Mouse (Mus musculus) midbrain, postnatal 0 days (tissue): ENCODE measurements around the gene Cox20. TPM values are rescaled to one million over a fixed set of nuclear protein-coding genes. Genes with fewer than 3 reads are reported as not detected.
A peak's percentile ranks its signal among the peaks of the same experiment; 100 is the strongest.
"Not testable (repeated sequence)": the region's sequence is repeated elsewhere in the genome, so short reads cannot be mapped to it uniquely, and the experiment has no call there.

Experiments used
- ATAC-seq: fragments of 200-750 bp; cut with Nextera tagmentation; 2 replicates; pipeline ENCODE4 v1.8.0; 2017; ENCODE audit warnings: moderate number of reproducible peaks, mild to moderate bottlenecking, moderate TSS enrichment, moderate library complexity; ENCODE audit not compliant: low FRiP score
- DNase-seq: peaks from one replicate; pipeline ENCODE4 v3.0.0-alpha.2; 2015; ENCODE audit warnings: low spot score
- H3K27ac ChIP-seq: fragments of 300-500 bp; sonication (generic); 2 replicates; pipeline ENCODE4 v1.5.1; 2014; ENCODE audit warnings: low read depth, mild to moderate bottlenecking, low read length, mixed read lengths
- H3K27me3 ChIP-seq: fragments of 300-500 bp; sonication (generic); 2 replicates; pipeline ENCODE4 v1.6.1; 2014; ENCODE audit warnings: low read length, control low read depth, mixed read lengths; ENCODE audit not compliant: insufficient read depth
- H3K36me3 ChIP-seq: fragments of 300-500 bp; sonication (generic); 2 replicates; pipeline ENCODE4 v1.6.1; 2014; ENCODE audit warnings: low read length, control low read depth, mixed read lengths; ENCODE audit not compliant: insufficient read depth
- H3K4me1 ChIP-seq: fragments of 300-500 bp; sonication (generic); 2 replicates; pipeline ENCODE4 v1.6.1; 2014; ENCODE audit warnings: mild to moderate bottlenecking, control low read depth, antibody characterized with exemption, low read length, mixed read lengths; ENCODE audit not compliant: insufficient read depth
- H3K4me2 ChIP-seq: fragments of 300-500 bp; sonication (generic); 2 replicates; pipeline ENCODE4 v1.6.1; 2014; ENCODE audit warnings: low read depth, mild to moderate bottlenecking, low read length, mixed read lengths; ENCODE audit not compliant: poor library complexity, severe bottlenecking
- H3K4me3 ChIP-seq: fragments of 300-500 bp; sonication (generic); 2 replicates; pipeline ENCODE4 v1.5.1; 2014; ENCODE audit warnings: low read depth, mild to moderate bottlenecking, low read length, moderate library complexity
- H3K9ac ChIP-seq: fragments of 300-500 bp; sonication (generic); replicated peaks from 2 replicates; pipeline ENCODE4 v1.6.1; 2014; ENCODE audit warnings: mild to moderate bottlenecking, low read length, moderate library complexity, mixed read lengths; ENCODE audit not compliant: poor library complexity, severe bottlenecking
- H3K9me3 ChIP-seq: fragments of 300-500 bp; sonication (generic); 2 replicates; pipeline ENCODE4 v1.6.1; 2016; ENCODE audit warnings: low read length, control low read depth
- CTCF ChIP-seq: IDR thresholded peaks from 2 replicates; pipeline ENCODE4 v1.5.1; 2016; ENCODE audit warnings: antibody characterized with exemption, mild to moderate bottlenecking
- WGBS: fragments of 180-500 bp; shearing (Covaris S2); extraction: QIAGEN DNeasy Blood & Tissue Kit; methylation state at CpG from one replicate; pipeline ENCODE4 v1.1.7; 2014; 5-methylcytosine and 5-hydroxymethylcytosine counted together
- polyA plus RNA-seq: library from polyadenylated mRNA; unstranded; fragments of >200 nt; fragmentation: Nextera tagmentation; extraction: Ambion mirVana; gene quantifications from 2 replicates; pipeline ENCODE4 v1.2.1, GENCODE M21; 2015
- total RNA-seq: library from RNA; depleted of rRNA; stranded (reverse); fragments of >200 nt; gene quantifications from 2 replicates; pipeline ENCODE4 v1.2.3, GENCODE M21; 2014; rRNA removed

The Cox20 gene
- total RNA-seq (32.0 and 57.6 TPM in 2 replicates), polyA plus RNA-seq (92.4 and 108 TPM in 2 replicates)

DNA sequence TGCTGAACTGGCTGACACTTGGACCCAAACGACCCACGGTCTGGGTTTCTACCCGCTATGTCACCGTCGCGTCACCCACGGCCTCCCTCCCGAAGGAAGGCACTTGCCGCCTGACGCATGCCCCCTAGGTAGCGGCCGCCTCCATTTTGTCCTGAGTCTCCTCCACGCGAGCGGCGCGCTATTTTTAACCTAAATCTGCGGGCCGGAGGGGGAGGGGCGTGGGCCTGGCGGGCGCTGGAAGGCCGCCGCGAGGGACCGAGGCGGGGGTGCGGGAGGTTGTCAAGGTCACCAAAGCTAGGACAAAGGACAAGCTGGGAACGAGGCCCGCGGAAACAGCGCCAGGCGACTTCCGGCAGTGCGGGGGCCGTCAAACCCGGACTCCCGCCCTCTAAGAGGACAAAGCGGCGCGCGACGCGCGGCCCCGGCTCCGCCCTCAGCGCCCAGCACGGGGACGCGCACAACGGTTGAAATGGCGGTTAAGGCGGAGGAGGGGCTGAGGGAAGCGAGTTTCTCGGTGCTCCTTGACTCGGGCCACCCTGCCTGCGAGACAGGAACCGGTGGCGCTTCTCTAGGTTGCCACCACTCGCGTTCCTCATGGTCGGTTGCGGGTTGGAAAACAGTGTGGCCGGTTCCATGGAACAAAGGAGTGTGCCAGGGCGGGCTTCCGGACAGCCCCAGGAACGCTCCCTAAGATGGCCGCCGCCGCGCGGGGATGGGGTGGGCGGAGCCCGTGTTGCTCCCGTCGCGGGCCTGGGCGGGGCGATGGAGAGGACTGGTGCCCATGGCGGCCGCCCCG lies at the start of gene Cox20:
Cox20 (plus strand) TSS at position 742 of the 796 bp plus-strand sequence.
- Histone ChIP-seq H3K9me3 (no peaks in the 10 kb centered on the region), H3K4me2 (peak within 1 kb of the TSS; percentile 62), H3K27me3 (no peaks in the 10 kb centered on the region), H3K9ac (peak within 1 kb of the TSS; percentile 77), H3K4me1 (peaks cover 11% of the 10 kb centered on the region; the same call in 1 of the 2 replicates), H3K4me3 (peak within 1 kb of the TSS; percentile 65), H3K27ac (peak within 1 kb of the TSS; percentile 100), H3K36me3 (peaks cover 14% of the 10 kb centered on the region; the same call in 1 of the 2 replicates)
- peak; percentile 95 for ATAC-seq
- peak; percentile 97 for DNase-seq
- WGBS, result under 1% methylated on average over 81 of the region's 83 CpGs
- peak; percentile 34; the same call in 1 of the 2 replicates for TF ChIP-seq CTCF

DNA sequence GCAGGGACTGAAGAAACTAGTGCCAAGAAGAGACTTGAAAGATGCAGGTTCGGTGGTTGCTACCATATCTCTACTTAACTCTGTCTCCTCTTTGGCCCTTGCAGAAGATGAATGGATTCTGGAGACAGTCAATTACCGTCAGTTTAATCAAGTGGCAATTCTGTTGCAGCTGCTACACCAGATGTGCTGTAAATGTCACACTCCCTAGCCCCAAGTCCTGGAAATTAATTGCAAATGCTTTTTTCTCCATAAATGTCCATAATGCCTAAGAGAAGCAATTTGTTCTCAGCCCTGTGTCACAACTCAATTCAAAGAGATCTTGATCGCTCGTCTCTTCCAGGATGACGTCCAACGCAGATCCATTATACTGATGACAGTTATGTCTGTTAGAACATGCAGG lies 48.3 kb upstream of the Cox20 start:
- DNase-seq, result no peak
- H3K4me3 ChIP-seq, result no peak overlapping the region
- H3K4me2 ChIP-seq, result no peak overlapping the region
- H3K9me3 ChIP-seq, result no peaks in the 10 kb centered on the region
- H3K27ac ChIP-seq, result no peak overlapping the region
- no peak overlapping the region for H3K9ac ChIP-seq
- H3K36me3 ChIP-seq, result no peaks in the 10 kb centered on the region
- WGBS, result 90% methylated on average over 6 of the region's 6 CpGs
- no peaks in the 10 kb centered on the region for H3K4me1 ChIP-seq
- no peaks in the 10 kb centered on the region for H3K27me3 ChIP-seq
- no peak for TF ChIP-seq CTCF
- ATAC-seq, result no peak

DNA sequence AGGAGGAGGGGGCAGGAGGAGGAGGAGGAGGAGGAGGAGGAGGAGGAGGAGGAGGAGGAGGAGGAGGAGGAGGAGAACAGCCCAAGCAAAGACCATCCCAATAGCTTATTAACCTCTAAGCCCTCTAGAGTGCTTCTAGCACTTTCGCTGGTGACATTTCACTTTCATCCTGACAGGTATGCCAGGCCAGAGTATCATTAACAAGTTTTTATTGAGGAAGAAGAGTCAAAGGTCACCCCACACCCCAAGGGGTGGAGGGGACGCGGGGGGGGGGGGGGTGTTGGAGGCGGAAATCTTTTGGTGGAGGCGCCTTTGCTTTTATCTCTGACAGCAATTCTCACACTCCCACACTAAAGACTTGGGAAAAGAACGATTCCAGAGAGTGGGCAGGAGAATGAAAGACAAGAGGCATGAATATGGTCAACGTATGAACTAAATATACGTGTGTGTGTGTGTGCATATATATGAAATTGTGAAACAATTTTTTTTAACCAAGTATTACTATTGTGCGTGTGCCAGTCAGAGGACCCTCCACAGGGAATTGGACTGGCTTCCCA lies 43.7 kb upstream of the Cox20 start:
- no peak for ATAC-seq
- peak overlapping the region; percentile 90; the same call in 1 of the 2 replicates for H3K27ac ChIP-seq
- no peaks in the 10 kb centered on the region for H3K27me3 ChIP-seq
- no peaks in the 10 kb centered on the region for H3K4me1 ChIP-seq
- DNase-seq, result no peak
- TF ChIP-seq CTCF, result no peak
- H3K4me2 ChIP-seq, result peak overlapping the region; percentile 75
- no peaks in the 10 kb centered on the region for H3K9me3 ChIP-seq
- 47% methylated on average over 9 of the region's 9 CpGs for WGBS
- peak overlapping the region; percentile 84; the same call in 1 of the 2 replicates for H3K9ac ChIP-seq
- H3K36me3 ChIP-seq, result no peaks in the 10 kb centered on the region
- H3K4me3 ChIP-seq, result peak overlapping the region; percentile 55

DNA sequence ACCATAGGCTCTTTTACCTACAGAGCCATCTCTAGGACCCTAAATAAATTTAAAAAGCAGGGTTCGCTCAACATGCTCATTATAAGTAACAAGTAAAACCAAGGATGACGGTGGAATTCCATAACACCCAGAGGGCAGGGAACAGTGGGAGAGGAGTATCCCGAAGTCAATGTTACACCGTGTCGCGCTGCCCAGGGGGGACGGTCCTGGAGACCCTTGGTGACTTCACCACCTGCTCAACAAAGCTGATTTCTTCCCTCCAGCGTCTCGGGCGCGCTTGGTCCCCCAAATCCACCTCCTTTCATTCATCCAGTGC lies 43.2 kb upstream of the Cox20 start:
- TF ChIP-seq CTCF, result no peak
- peak overlapping the region; percentile 55 for H3K4me3 ChIP-seq
- 9% methylated on average over 11 of the region's 11 CpGs for WGBS
- peak overlapping the region; percentile 90 for H3K27ac ChIP-seq
- H3K4me1 ChIP-seq, result no peaks in the 10 kb centered on the region
- ATAC-seq (peak; percentile 41; the same call in 1 of the 2 replicates), DNase-seq (no peak)
- H3K36me3 ChIP-seq, result no peaks in the 10 kb centered on the region
- no peaks in the 10 kb centered on the region for H3K9me3 ChIP-seq
- peak overlapping the region; percentile 84 for H3K9ac ChIP-seq
- no peaks in the 10 kb centered on the region for H3K27me3 ChIP-seq
- H3K4me2 ChIP-seq, result peak overlapping the region; percentile 75

DNA sequence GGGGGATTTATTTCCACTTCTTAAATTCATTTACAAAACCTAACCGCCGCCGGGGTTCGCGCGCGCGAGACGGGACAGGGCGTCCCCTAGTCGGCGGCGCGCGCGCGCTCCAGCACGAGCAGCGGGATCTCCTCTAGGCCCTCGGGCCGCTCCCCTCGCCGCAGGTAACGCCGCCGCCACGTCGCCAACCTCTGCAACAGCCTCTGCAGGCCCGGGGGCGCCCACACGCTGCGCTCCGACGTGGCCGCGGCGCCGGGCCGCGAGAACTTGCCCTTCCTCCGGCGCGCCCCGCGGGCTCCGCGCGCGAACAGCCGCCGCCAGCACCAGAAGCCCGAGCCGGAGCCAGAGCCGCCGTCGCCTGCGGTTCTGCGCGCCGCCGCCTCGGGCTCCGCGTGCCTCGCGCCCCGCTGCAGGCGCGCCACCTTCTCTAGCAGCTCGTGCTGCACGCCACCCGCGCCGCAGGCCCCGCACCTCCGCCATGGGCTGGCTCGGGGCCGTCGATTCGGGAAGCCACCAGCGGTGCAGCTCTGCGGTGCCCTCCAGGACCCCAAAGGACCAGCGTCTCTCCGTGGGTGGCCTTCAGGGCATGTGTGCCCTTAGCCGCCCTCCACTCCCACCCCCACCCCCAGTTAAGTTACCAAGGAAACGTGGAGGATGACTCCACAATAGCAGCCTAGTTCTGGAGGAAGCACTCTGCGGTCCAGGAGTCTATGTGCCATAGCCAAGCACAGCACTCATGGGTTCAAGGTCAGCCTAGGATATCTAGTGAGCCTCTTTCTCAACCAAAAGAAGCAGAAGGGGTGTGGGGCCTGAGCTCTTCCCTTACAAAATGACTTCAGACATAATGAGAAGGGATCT lies 42.6 kb upstream of the Cox20 start:
- Histone ChIP-seq H3K27ac (peak overlapping the region; percentile 90), H3K9me3 (no peaks in the 10 kb centered on the region), H3K4me1 (no peaks in the 10 kb centered on the region), H3K4me3 (peak overlapping the region; percentile 55), H3K4me2 (peak overlapping the region; percentile 75), H3K36me3 (no peaks in the 10 kb centered on the region), H3K27me3 (no peaks in the 10 kb centered on the region), H3K9ac (peak overlapping the region; percentile 84)
- under 1% methylated on average over 62 of the region's 87 CpGs for WGBS
- TF ChIP-seq CTCF, result no peak
- ATAC-seq (peak; percentile 91), DNase-seq (peak; percentile 81)

DNA sequence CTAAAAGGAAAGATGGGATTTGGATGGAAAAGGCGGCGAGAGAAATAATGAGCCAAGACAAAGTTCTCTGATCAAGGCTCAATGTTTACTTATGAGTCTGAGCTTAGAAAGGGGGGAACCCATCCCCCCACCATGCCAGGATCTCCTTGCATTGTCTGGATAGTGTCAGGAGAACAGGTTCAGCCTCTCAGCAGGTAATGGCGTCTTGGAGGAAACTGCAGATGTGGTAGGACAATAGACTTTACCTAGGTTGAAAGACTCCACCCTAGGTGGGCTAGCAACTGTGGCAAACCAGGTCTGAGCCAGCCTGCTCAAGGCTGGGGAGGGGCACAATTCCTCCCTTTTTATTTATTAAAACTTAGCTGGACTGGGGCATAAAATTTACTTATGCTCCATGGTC lies 35.6 kb upstream of the Cox20 start:
- H3K27ac ChIP-seq, H3K9ac ChIP-seq, DNase-seq, H3K36me3 ChIP-seq, H3K4me3 ChIP-seq, H3K4me2 ChIP-seq, H3K9me3 ChIP-seq, H3K27me3 ChIP-seq, H3K4me1 ChIP-seq, ATAC-seq: not testable (repeated sequence)
- 84% methylated on average over 3 of the region's 3 CpGs for WGBS
